Mouse (Mus musculus): ENCODE results near the gene Upk3a. TPM values are rescaled to one million over a fixed set of nuclear protein-coding genes. Genes with fewer than 3 reads are reported as not detected.

Gene Upk3a
- polyA plus RNA-seq, 1 experiment from 2014 or later, result 0.91 TPM

Other genes with a start within 250 kb of the Upk3a start
- 4.0 and 4.4 TPM in 2 replicates for gene Phf21b, start 161.1 kb upstream of the Upk3a start, polyA plus RNA-seq (2015; fragmentation: Nextera tagmentation; extraction: Ambion mirVana)
- gene Gm29666, start 97.1 kb upstream of the Upk3a start, polyA plus RNA-seq (2015; fragmentation: Nextera tagmentation; extraction: Ambion mirVana), result 0.98 and 1.0 TPM in 2 replicates
- 25.2 and 25.5 TPM in 2 replicates for gene Nup50, start 93.7 kb upstream of the Upk3a start, polyA plus RNA-seq (2015; fragmentation: Nextera tagmentation; extraction: Ambion mirVana)
- gene 5031439G07Rik, start 28.6 kb upstream of the Upk3a start, polyA plus RNA-seq (2015; fragmentation: Nextera tagmentation; extraction: Ambion mirVana), result 39.3 and 43.6 TPM in 2 replicates
- 30.1 and 30.8 TPM in 2 replicates for gene Fam118a, start 11.8 kb downstream of the Upk3a start, polyA plus RNA-seq (2015; fragmentation: Nextera tagmentation; extraction: Ambion mirVana)
- 0.08 and 0.21 TPM in 2 replicates for gene Smc1b, start 114.8 kb downstream of the Upk3a start, polyA plus RNA-seq (2015; fragmentation: Nextera tagmentation; extraction: Ambion mirVana)
- 0.69 and 1.5 TPM in 2 replicates for gene Ribc2, start 114.9 kb downstream of the Upk3a start, polyA plus RNA-seq (2015; fragmentation: Nextera tagmentation; extraction: Ambion mirVana)
- gene Fbln1, start 188.8 kb downstream of the Upk3a start, polyA plus RNA-seq (2015; fragmentation: Nextera tagmentation; extraction: Ambion mirVana), result 53.6 and 56.2 TPM in 2 replicates